Mouse (Mus musculus) left cerebral cortex, adult 2 months (tissue): Measurements from ENCODE around the gene Sergef. TPM values are rescaled to one million over a fixed set of nuclear protein-coding genes. Genes with fewer than 3 reads are reported as not detected.

Source experiments
- DNase-seq, 2 experiments: peaks; one replicate each; pipeline ENCODE4 v3.0.0; 2021 to 2022; ENCODE audit warnings: low spot score in 2 of 2, mixed read lengths in 1 of 2; ENCODE audit errors: extremely low spot score in 1 of 2
- H3K27ac ChIP-seq: fragments of 200-600 bp; 2 replicates; pipeline ENCODE4 v1.8.1; 2022
- H3K4me3 ChIP-seq: fragments of 200-600 bp; 2 replicates; pipeline ENCODE4 v1.8.1; 2022
- CTCF ChIP-seq: fragments of 200-600 bp; IDR thresholded peaks from 2 replicates; pipeline ENCODE4 v1.8.1; 2022; ENCODE audit warnings: antibody characterized with exemption, mild to moderate bottlenecking, moderate library complexity
- intact Hi-C: fragments of 180-260 bp; cut with DNase I; formaldehyde crosslinking; loops from one replicate; pipeline ENCODE4 v1.15.1; 2025
- total RNA-seq, 2 experiments: library from RNA; stranded (reverse); gene quantifications; 2 replicates each; pipeline ENCODE4 v1.2.3; 2021

The Sergef gene
- total RNA-seq, 2 experiments from 2014 or later = 74.5 to 77.3 TPM

DNA sequence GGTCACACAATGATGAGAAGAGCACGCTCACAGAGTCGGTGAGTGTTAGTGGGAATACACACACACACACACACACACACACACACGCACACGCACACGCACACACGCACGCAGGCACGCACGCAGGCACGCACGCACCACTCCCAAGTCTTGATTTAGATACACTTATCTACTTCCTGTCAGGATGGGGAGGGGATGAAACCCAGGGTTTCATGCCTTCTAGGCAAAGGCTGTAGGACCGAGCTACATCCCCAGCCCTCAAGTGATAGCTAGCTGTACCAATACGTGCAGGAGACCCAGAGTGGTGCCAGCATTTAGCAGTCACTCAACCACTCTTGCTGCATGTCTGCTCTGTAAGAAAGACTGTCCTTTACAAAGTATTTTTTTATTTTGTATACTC, 137.0 kb downstream of the Sergef start:
- no peak for TF ChIP-seq CTCF
- no peak for DNase-seq
- Histone ChIP-seq H3K4me3 (no peak overlapping the region), H3K27ac (no peak overlapping the region)
- intact Hi-C loops = no loop called here

DNA sequence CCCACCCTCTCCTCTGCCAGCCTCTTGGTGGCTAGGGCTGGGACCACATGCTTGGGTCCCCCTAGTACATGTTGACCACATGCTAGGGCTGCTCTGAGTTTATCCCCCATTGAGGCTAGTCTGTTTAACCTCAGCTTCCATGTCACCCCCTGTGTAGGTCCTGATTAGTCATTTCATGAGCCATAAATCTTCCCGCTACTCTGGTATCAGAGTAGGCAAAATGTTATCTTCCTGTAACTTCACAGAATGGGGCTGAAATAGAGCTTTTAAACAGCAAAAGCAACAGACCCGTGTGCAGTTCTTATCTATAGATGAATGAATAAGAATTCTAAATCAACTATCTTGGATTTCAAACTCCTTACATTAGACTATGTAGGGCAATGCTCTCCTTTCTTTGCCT, 138.1 kb downstream of the Sergef start:
- intact Hi-C loops = no loop called here

DNA sequence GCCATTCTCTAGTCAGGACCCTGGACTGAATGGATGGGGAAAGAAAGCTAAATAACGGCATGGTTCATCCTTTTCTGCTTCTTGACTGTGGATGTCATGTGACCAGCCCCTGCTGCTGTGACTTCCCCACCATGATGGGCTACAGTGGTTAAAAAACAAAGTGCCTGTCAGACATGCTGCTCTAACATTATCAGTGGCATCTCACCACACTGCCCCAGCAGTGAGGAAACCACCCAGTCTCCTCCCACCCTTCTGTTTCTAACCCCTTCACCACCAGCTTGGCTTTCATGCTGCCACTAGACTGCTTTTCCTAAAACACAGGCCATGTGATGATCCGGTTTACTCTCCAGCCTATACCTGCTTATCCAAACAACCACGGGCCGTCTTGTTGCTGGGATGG, 140.0 kb downstream of the Sergef start:
- no peak for DNase-seq
- no peak for TF ChIP-seq CTCF
- Histone ChIP-seq H3K27ac (no peak overlapping the region), H3K4me3 (no peak overlapping the region)
- intact Hi-C loops = no loop called here

More for the DNA sequence above, 138.1 kb downstream of the Sergef start:
- DNase-seq = no peak
- no peak for TF ChIP-seq CTCF
- Histone ChIP-seq H3K27ac (no peak overlapping the region), H3K4me3 (no peak overlapping the region)

DNA sequence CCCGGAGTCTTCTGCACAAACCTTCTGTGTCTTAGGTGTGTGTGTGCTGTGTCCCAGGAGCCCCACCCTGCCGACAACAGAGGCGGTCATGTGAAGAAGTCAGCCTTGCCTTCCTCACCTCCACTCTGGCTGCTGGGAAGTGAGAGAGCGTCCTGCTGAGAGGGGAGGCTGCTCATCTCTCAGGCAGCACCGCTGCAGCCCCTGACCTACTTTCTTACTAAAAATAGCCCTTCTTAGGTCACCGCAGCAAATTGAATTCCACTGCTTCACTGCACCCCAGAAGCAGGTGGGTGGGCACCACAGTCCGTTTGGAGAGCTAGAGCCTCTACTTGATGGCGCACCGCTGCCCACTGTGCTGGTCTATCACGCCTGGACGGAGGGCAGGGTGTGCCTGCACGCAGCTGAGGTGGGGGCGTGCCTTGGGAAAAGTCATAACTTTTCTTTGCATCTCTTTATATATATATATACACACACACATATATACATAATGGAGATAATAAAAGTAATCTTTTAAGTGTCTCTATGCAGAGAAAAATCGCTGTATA, 147.4 kb downstream of the Sergef start:
- no peak overlapping the region for H3K4me3 ChIP-seq
- no peak for TF ChIP-seq CTCF
- H3K27ac ChIP-seq = no peak overlapping the region
- intact Hi-C loops = no loop called here
- no peak for DNase-seq

DNA sequence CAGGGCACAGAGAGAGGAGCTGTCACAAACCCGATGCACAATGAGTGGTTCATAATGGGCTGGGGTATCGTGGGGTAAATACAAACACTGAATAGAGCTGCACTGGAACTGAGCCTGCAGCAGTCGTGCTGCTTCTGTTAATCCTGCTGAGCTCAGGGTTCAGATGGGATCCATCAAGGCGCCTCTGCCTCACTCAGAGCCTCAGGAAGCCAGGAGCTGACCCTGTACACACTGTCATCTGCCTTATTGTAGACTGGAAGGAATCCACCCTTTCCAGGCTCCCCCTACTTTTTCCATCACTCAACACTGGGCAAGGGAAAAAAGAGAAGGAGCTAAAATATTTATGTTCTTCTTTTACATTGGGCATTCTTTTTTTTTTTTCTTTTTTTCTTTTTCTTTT, 152.3 kb downstream of the Sergef start:
- H3K4me3 ChIP-seq = no peak overlapping the region
- no peak overlapping the region for H3K27ac ChIP-seq
- DNase-seq = no peak
- TF ChIP-seq CTCF = no peak
- intact Hi-C loops = no loop called here

- DNase-seq = no peak
- Histone ChIP-seq H3K4me3 (no peak overlapping the region), H3K27ac (no peak overlapping the region)
- intact Hi-C loops = no loop called here
- TF ChIP-seq CTCF = no peak
Measured at GRCm38 (mm10) chr7:46486761-46487160, 152.8 kb downstream of the Sergef start.

GRCm38 (mm10) chr7:46484223-46484622, 155.4 kb downstream of the Sergef start:
- Histone ChIP-seq H3K27ac (no peak overlapping the region), H3K4me3 (no peak overlapping the region)
- DNase-seq = no peak
- intact Hi-C loops = no loop called here
- no peak for TF ChIP-seq CTCF

- Histone ChIP-seq H3K27ac (no peak overlapping the region), H3K4me3 (no peak overlapping the region)
- intact Hi-C loops = no loop called here
- DNase-seq = no peak
- no peak for TF ChIP-seq CTCF
Measured at GRCm38 (mm10) chr7:46483050-46483449, 156.6 kb downstream of the Sergef start.

DNA sequence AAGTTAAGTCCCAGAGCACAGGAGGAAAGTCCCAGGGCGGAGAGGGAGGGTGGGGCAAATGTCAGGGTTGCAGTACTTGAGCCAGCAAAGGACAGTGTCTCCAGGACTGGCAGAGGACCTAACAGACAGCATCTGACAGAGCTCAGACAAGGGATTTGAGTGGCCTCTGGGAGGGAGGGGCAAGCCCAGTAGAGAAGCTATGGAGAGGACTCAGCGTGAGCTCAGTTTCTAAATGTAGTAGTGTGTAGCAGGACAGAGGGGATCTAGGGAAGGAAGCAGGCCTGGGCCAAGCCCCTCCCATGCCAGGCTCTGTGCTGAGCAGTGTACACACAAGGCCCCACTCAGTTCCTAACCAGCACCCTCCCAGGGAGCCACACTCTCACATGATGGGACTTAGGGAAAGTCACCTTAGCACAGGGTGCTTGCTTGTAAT, 157.5 kb downstream of the Sergef start:
- no peak for TF ChIP-seq CTCF
- intact Hi-C loops = no loop called here
- H3K4me3 ChIP-seq = no peak overlapping the region
- no peak overlapping the region for H3K27ac ChIP-seq
- DNase-seq = no peak

DNA sequence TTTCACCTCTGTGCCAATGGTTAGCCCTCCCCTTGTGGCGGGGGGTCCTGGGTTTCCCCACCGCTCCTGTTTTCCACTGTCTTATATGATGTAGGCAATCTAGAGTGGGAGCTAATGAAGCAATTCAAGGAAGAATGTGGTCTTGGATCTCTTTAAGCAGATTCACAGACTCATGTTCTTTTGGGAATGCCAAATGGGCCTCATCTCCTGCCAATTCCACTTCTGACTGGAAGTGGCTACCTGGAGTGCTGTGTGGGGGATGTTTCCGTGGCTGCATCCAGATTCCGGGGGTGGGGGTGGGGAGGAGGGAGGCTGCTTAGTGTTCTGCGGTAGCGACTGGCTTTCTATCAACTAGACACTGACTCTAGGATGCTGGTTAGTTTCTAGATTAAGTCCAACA, 159.8 kb downstream of the Sergef start:
- intact Hi-C loops = no loop called here
- TF ChIP-seq CTCF = no peak
- no peak for DNase-seq
- no peak overlapping the region for H3K4me3 ChIP-seq
- H3K27ac ChIP-seq = no peak overlapping the region

GRCm38 (mm10) chr7:46477456-46477855, 162.2 kb downstream of the Sergef start:
- intact Hi-C loops = no loop called here
- H3K27ac ChIP-seq = no peak overlapping the region
- no peak for DNase-seq
- H3K4me3 ChIP-seq = no peak overlapping the region
- TF ChIP-seq CTCF = no peak

DNA sequence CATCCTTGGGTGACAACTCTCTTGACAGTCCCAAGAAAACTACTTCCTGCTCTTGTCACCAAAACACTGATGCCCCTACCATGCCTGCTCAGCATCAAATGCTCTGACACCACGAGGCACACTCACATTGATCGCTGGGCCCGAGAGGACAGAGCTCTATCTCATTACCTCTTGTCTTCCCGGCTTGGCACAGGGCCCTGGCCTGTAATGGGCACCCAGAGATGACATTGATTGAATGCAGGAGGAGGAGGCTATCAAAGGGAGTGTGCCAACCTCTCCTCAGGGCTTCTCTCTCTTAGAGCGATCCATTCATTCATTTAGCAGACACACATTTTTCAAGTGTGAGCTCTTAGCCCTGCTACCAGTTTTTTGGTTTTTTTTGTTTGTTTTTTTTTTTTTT, 164.1 kb downstream of the Sergef start:
- H3K27ac ChIP-seq = no peak overlapping the region
- no peak overlapping the region for H3K4me3 ChIP-seq
- no peak for DNase-seq
- no peak for TF ChIP-seq CTCF
- intact Hi-C loops = no loop called here

GRCm38 (mm10) chr7:46473141-46473540, 166.5 kb downstream of the Sergef start:
- Histone ChIP-seq H3K27ac (no peak overlapping the region), H3K4me3 (no peak overlapping the region)
- DNase-seq = no peak
- intact Hi-C loops = no loop called here
- TF ChIP-seq CTCF = no peak
